Mouse (Mus musculus): ENCODE measurements around the gene Col18a1. TPM values are rescaled to one million over a fixed set of nuclear protein-coding genes. Genes with fewer than 3 reads are reported as not detected.

Gene Col18a1
- polyA plus RNA-seq, 1 experiment from 2014 or later, result 167 TPM

- Histone ChIP-seq H3K9me3 (ENCODE audit: low read length) (no peaks in the 10 kb centered on the region), H3K9ac (replicated peaks) (no peak overlapping the region), H3K27ac (ENCODE audit: low read depth) (no peak overlapping the region), H3K4me1 (ENCODE audit: insufficient read depth) (no peaks in the 10 kb centered on the region), H3K4me2 (ENCODE audit: low read depth, low read length) (no peak overlapping the region), H3K27me3 (ENCODE audit: insufficient read depth, low read length) (no peaks in the 10 kb centered on the region), H3K4me3 (ENCODE audit: low read depth, low read length) (no peak overlapping the region), H3K36me3 (replicated peaks; ENCODE audit: insufficient read depth, low read length) (no peaks in the 10 kb centered on the region)
- DNase-seq (no peak), ATAC-seq (no peak)
- 85% methylated on average over 17 of the region's 17 CpGs for WGBS (ENCODE audit: insufficient replicate concordance)
- TF ChIP-seq CTCF (IDR thresholded peaks at IDR 0.05; ENCODE audit: low read depth), result no peak
- TF ChIP-seq EP300 (IDR thresholded peaks at IDR 0.05; ENCODE audit: low read depth), result no peak
Measured at GRCm38 (mm10) chr10:77192745-77193144, 26.4 kb upstream of the Col18a1 start.

- no peak overlapping the region for H3K4me2 ChIP-seq (ENCODE audit: low read depth, low read length)
- H3K4me3 ChIP-seq (ENCODE audit: low read depth, low read length), result no peak overlapping the region
- ATAC-seq, result no peak
- H3K9me3 ChIP-seq (ENCODE audit: low read length), result no peaks in the 10 kb centered on the region
- H3K4me1 ChIP-seq (ENCODE audit: insufficient read depth), result no peaks in the 10 kb centered on the region; the same call in 1 of the 2 replicates
- H3K27ac ChIP-seq (ENCODE audit: low read depth), result no peak overlapping the region
- H3K27me3 ChIP-seq (ENCODE audit: insufficient read depth, low read length), result no peaks in the 10 kb centered on the region
- 61% methylated on average over 10 of the region's 10 CpGs for WGBS (ENCODE audit: insufficient replicate concordance)
- H3K9ac ChIP-seq (replicated peaks), result no peak overlapping the region
- TF ChIP-seq EP300 (IDR thresholded peaks at IDR 0.05; ENCODE audit: low read depth), result no peak
- TF ChIP-seq CTCF (IDR thresholded peaks at IDR 0.05; ENCODE audit: low read depth), result no peak
- no peaks in the 10 kb centered on the region for H3K36me3 ChIP-seq (replicated peaks; ENCODE audit: insufficient read depth, low read length)
- no peak for DNase-seq
Measured at GRCm38 (mm10) chr10:77190967-77191915, 24.9 kb upstream of the Col18a1 start.

GRCm38 (mm10) chr10:77187427-77187826, 21.1 kb upstream of the Col18a1 start:
- TF ChIP-seq EP300 (IDR thresholded peaks at IDR 0.05; ENCODE audit: low read depth), result no peak
- no peak for TF ChIP-seq CTCF (IDR thresholded peaks at IDR 0.05; ENCODE audit: low read depth)

DNA sequence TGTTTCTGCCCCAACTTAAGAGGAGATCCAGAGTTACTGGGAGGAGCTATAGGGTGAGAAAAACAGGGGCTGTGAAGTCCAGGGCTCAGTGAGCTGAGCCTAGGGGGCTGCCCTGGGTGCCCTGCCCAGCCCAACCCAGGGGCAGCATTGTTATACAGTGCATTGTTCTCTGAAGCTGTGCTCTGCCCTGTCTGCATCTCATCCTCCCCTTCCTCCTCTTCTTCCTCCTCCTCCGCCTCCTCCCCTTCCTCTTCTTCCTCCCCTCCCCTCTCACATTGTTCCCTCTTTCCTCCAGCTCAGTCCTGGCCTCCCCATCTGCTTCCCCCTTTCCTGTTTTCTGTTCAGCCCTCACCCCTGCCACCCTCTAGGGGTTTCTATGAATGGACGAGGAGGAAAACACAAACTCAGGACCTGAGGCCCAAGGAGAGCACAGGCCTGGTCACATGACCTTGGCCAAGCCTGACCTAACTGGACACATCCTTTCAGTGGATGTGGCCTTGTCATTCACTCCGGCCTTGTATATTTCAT, 16.5 kb upstream of the Col18a1 start:
- H3K9ac ChIP-seq (replicated peaks), result no peak overlapping the region
- TF ChIP-seq CTCF (IDR thresholded peaks at IDR 0.05; ENCODE audit: low read depth), result no peak
- no peak for TF ChIP-seq EP300 (IDR thresholded peaks at IDR 0.05; ENCODE audit: low read depth)
- no peak overlapping the region for H3K4me2 ChIP-seq (ENCODE audit: low read depth, low read length)
- no peak for DNase-seq
- ATAC-seq, result no peak
- H3K27me3 ChIP-seq (ENCODE audit: insufficient read depth, low read length), result no peaks in the 10 kb centered on the region
- H3K4me1 ChIP-seq (ENCODE audit: insufficient read depth), result no peaks in the 10 kb centered on the region; the same call in 1 of the 2 replicates
- no peak overlapping the region for H3K27ac ChIP-seq (ENCODE audit: low read depth)
- WGBS (ENCODE audit: insufficient replicate concordance), result 42% methylated on average over 3 of the region's 3 CpGs
- no peaks in the 10 kb centered on the region for H3K36me3 ChIP-seq (replicated peaks; ENCODE audit: insufficient read depth, low read length)
- no peaks in the 10 kb centered on the region for H3K9me3 ChIP-seq (ENCODE audit: low read length)
- no peak overlapping the region for H3K4me3 ChIP-seq (ENCODE audit: low read depth, low read length)

More at GRCm38 (mm10) chr10:77187427-77187826, 21.1 kb upstream of the Col18a1 start:
- Histone ChIP-seq H3K9ac (replicated peaks) (no peak overlapping the region), H3K36me3 (replicated peaks; ENCODE audit: insufficient read depth, low read length) (no peaks in the 10 kb centered on the region), H3K4me1 (ENCODE audit: insufficient read depth) (no peaks in the 10 kb centered on the region; the same call in 1 of the 2 replicates), H3K27me3 (ENCODE audit: insufficient read depth, low read length) (no peaks in the 10 kb centered on the region), H3K4me3 (ENCODE audit: low read depth, low read length) (no peak overlapping the region), H3K27ac (ENCODE audit: low read depth) (no peak overlapping the region), H3K4me2 (ENCODE audit: low read depth, low read length) (no peak overlapping the region), H3K9me3 (ENCODE audit: low read length) (no peaks in the 10 kb centered on the region)
- DNase-seq (no peak), ATAC-seq (no peak)
- 36% methylated on average over 7 of the region's 7 CpGs for WGBS (ENCODE audit: insufficient replicate concordance)

- H3K9me3 ChIP-seq (ENCODE audit: low read length), result no peaks in the 10 kb centered on the region
- no peak overlapping the region for H3K4me3 ChIP-seq (ENCODE audit: low read depth, low read length)
- no peaks in the 10 kb centered on the region for H3K36me3 ChIP-seq (replicated peaks; ENCODE audit: insufficient read depth, low read length)
- no peak for DNase-seq
- H3K9ac ChIP-seq (replicated peaks), result no peak overlapping the region
- no peaks in the 10 kb centered on the region for H3K27me3 ChIP-seq (ENCODE audit: insufficient read depth, low read length)
- TF ChIP-seq CTCF (IDR thresholded peaks at IDR 0.05; ENCODE audit: low read depth) (no peak), EP300 (IDR thresholded peaks at IDR 0.05; ENCODE audit: low read depth) (no peak)
- no peak overlapping the region for H3K27ac ChIP-seq (ENCODE audit: low read depth)
- H3K4me1 ChIP-seq (ENCODE audit: insufficient read depth), result no peaks in the 10 kb centered on the region
- WGBS (ENCODE audit: insufficient replicate concordance), result 75% methylated on average over 3 of the region's 3 CpGs
- H3K4me2 ChIP-seq (ENCODE audit: low read depth, low read length), result no peak overlapping the region
- no peak for ATAC-seq
Measured at GRCm38 (mm10) chr10:77180110-77180509, 13.8 kb upstream of the Col18a1 start.

DNA sequence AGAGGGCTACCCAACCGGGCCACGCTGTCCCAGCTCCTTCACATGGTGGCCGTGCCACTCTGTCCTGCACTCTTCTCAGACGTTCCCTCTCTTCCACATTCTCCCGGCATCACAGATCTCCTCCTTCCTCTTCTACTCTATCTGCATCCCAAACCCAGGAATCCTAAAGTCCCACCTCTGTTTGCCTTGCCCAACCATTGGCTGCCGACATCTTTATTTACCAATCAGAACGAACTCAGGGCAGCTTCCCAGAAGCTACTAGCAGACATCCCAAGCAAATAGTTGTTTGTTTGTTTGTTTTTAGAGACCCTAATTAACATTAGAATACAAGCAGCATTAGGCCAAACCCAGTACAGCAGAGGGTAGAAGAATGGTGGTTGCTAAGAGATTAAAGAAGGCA, 12.3 kb upstream of the Col18a1 start:
- ATAC-seq, result no peak
- Histone ChIP-seq H3K27ac (ENCODE audit: low read depth) (no peak overlapping the region), H3K36me3 (replicated peaks; ENCODE audit: insufficient read depth, low read length) (no peaks in the 10 kb centered on the region), H3K4me2 (ENCODE audit: low read depth, low read length) (no peak overlapping the region), H3K27me3 (ENCODE audit: insufficient read depth, low read length) (no peaks in the 10 kb centered on the region), H3K9ac (replicated peaks) (no peak overlapping the region), H3K4me1 (ENCODE audit: insufficient read depth) (no peaks in the 10 kb centered on the region), H3K4me3 (ENCODE audit: low read depth, low read length) (no peak overlapping the region), H3K9me3 (ENCODE audit: low read length) (no peaks in the 10 kb centered on the region)
- TF ChIP-seq CTCF (IDR thresholded peaks at IDR 0.05; ENCODE audit: low read depth), result no peak
- TF ChIP-seq EP300 (IDR thresholded peaks at IDR 0.05; ENCODE audit: low read depth), result no peak
- DNase-seq, result no peak
- 76% methylated on average over 7 of the region's 7 CpGs for WGBS (ENCODE audit: insufficient replicate concordance)

Measured in liver, postnatal 0 days (tissue).